Mouse (Mus musculus) adrenal gland, postnatal 25 days (tissue): ENCODE measurements at regions not wholly inside any gene's neighbourhood (a gene's known extent, or its start where the extent isn't known, plus 50 kb on each side); places are given as distances from the start of the nearest gene placed in this dataset.

Source experiments
- DNase-seq: peaks from one replicate; pipeline ENCODE4 v3.0.0; 2021; ENCODE audit warnings: mixed read lengths

DNA sequence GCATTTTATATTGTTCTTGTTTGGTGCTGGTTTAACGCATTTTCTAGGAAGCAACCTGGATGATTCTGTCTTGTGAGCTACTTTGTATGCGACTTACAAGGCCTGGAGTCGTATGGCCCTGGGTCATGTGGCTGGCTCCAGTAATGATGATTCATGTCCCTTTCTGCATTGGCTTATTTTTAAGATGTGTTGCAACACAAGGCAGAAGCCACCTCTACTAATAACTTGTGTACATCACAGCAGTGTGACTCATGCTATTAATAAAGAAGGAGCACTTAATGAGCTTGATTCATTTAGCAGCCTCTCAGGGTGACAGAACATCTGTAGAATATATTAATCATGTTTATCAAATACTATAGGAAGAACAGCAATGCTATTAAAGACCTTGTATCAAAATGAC lies 84.0 kb downstream of the Slc5a7 start:
- DNase-seq = peak; percentile 3

DNA sequence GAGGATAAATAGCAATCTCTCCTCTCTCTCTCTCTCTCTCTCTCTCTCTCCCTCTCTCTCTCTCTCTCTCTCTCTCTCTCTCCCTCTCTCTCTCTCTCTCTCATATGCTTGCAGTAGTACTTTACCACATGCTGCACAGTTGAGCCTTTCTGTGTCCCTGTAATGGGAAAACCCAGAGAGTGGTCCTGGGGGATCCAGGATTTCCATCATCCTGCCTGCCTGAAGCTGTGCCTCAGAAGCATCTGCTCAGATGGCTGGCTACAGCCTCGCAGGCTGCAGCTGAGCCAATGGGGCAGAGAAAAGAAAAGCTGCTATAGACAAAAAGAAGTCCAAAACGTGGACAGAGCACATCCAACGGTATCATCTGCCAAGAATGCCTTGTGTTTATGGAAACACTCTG lies 97.1 kb downstream of the Slc5a7 start:
- DNase-seq = no peak

DNA sequence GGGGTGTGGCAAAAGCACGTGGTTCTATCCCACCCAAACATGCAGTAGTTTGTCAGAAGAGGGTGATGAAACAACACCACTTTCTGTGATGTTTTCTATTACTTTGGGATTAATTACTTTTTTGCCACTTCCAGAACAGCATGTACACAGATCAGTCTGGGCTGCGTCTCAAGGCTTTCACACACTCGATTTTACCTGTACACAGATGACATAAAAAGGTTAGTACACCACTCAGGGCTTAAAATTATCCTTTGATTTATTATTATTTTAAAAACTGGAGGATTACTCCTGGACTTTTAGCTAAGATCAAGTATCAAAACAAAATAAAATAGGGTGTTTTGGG lies 106.6 kb downstream of the Slc5a7 start:
- no peak for DNase-seq

DNA sequence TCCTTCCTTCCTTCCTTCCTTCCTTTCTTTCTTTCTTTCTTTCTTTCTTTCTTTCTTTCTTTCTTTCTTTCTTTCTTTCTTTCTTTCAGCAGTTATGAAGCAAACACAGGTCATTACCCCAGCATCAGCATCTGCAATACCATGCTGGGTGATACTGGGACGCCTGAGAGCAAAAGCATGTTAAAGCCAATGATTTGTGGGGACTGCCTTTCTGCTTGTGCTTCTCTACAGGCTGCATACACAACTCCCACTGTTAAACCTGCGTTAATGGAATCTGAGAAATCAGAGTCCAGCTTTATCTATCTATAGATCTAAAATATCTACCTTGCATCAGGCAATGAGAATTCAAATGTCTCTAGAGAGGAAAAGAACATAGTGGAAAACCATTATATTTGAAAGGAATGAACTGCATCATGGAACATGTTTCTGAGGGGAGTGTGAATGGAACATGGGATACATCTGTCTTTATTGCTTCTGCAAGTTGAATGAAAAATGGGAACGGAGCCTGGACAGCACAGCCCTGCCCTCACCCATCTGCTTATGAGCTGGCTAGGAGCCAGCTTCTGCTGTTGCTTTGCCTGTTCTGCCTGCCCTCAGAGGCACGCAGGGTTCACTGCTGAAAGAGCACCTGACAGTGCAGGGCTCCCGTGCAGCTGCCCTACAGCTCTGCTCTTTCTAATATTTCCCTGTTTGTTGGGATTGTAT lies 107.2 kb downstream of the Slc5a7 start:
- peak; percentile 10 for DNase-seq

DNA sequence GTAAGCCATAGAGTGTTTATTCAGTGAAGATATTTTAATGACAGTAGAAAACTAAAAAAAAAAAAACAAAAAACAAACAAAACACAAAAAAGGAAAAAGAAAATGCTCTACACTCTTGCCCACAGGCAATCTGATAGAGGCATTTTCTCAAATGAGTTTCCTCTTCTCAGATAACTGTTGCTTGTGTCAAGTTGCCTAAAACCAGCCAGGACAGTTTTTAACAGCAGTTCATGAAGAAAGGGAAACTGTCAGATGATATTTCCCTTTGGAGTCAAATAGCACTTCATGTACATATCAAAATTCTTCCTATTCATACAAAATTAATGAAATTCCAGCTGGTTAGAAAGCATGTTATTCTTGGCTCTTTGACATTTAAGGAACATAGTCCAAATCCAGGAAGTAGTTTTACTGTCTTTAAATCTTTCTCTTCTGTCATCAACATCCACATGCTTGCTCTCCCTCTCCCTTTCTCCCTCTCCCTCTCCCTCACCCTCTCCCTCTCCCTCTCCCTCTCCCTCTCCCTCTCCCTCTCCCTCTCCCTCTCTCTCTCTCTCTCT lies 109.8 kb downstream of the Slc5a7 start:
- DNase-seq = no peak

DNA sequence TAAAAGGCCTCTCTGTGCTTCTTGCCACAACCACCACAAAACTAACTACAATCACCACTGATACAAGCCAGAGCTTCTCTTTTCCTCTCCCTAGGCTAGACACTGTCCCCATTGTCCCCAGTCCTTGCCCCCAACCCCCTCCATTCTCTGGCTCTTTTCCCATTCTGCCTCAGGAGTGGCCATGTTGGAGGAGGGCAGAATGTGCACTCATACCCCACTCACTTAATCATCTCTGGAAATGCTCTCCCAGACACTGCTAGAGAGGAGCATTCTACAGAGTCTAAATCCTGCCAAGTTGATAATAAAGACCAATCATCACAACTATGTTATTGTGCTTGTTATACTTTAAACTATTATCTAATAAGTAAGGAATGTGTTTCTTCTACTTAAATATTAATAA lies 116.8 kb downstream of the Slc5a7 start:
- no peak for DNase-seq

DNA sequence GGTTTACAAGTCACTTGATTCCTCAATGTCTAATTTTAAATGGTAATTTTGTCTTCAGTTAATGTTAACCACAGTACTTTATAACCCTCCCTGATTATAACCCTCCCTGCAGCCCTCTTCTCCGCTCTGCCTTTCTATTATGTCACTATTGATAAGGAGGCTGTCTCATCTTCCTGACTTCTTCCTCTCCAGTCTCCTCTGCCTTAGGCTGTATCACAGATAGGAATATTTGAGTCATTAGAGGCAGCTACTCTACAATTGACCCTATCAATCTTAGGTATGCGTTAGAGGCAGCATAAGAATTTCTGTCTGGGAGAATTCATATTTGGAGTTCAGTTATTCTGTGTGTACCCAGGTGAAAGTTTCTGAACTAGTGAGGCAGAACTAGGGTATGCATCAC lies 118.3 kb downstream of the Slc5a7 start:
- DNase-seq = no peak

DNA sequence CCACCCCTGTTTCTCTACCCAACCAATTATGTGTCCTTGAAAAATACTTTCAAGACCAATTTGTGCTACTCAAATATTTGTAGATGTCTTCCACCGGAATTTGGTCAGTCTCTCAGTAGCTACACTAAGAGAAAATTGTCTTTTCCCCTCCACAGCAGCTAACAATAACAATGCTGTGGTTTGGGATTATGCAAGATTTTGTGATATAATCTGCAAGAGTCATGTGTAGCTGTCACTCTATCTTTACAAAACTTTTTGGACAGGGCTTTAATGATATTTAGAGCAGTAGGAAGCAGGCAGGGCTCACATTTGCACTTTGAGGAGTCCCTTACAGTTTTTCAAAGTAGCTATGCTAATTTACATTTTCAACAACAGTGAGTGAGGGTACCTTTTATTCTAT lies 128.1 kb downstream of the Slc5a7 start:
- no peak for DNase-seq

DNA sequence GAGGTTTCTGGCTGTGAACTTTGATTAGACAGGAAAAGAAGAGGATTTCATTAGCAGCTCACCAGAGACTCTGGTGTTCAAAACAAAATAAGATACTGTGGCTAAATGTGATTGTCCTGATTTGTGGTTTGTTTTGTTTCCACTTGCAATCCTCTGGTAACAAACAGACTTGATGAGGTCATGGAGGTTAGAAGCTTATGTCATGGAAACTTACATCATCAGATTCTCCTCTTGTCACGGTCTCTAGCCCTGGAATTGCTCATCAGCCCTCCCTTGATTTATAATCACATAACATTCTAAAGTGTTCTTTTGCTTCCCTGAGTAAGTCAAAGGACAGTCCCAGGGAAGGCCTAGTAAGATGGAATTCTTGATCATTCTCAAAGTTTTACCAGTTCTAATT lies 130.8 kb downstream of the Slc5a7 start:
- no peak for DNase-seq

DNA sequence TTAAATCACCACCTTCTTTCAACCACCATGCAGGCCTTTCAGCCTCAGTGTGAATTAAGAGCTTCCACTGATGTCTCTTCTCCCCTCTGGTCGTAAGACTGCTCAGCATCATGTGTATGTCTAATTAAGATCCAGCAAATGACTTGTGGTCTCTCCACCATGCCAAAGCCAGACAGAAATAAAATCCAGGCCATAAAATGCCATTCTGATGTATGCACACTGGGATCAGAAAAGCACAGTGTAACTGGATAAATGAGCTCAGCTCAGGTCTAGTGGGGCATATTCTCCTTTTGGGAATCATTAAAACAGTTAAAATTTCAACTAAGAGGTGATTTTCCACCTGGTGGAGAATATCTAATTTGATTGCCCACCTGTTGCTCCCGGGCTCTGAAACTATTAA lies 136.5 kb downstream of the Slc5a7 start:
- no peak for DNase-seq

DNA sequence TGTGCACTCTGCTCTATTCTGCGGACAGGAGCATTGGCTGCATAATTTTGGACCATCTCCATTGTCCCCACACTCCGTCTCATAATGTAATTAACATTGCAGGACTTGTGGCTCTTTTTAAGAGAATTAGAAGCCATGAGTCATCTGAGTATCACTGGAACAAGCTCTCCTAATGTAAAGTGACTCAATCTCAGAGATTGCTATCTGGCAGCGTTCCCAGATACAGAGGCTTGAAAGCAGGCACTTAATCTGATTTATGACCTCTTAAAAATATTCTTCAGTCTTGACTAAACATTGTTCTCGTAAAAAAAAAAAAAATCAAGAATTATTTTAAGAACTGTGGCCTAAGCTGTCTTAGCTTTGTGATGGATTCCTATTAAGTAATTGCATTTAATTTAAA lies 140.1 kb downstream of the Slc5a7 start:
- peak; percentile 22 for DNase-seq

DNA sequence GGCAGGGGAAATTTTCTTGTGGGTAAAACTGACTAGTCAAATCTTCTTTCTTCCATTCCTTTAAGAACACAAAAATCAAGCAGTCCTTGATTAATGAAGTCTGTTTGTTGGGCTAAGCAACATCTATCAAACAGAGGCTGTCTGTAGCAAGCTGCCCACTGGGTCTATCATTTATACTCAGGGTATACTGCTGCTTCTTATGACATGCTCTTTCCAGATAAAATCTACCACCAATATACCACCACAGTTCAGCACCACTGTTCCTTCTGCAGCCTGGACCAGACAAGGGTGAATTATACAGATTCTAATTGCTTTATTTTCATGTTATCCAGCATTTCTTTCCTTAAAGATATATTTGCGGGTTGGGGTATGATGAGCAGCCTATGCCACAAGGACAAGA lies 140.5 kb downstream of the Slc5a7 start:
- DNase-seq = no peak

DNA sequence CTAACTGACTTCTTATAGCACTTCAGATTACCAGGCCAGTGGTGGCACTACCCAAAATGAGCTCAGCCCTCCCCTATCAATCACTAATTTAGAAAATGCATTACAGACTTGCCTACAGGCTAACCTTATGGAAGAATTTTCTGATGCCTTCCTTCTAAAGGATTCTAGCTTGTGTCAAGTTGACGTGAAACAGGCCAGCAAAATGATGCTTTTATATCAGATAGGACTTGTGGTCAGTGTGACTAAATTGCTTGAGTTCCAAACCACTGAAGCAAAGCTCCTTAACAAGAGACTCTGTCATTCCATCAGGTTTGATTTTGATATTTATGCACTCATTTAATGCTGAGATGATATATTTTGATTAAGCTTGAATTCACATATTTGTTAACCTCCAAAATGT lies 143.0 kb downstream of the Slc5a7 start:
- DNase-seq = no peak

DNA sequence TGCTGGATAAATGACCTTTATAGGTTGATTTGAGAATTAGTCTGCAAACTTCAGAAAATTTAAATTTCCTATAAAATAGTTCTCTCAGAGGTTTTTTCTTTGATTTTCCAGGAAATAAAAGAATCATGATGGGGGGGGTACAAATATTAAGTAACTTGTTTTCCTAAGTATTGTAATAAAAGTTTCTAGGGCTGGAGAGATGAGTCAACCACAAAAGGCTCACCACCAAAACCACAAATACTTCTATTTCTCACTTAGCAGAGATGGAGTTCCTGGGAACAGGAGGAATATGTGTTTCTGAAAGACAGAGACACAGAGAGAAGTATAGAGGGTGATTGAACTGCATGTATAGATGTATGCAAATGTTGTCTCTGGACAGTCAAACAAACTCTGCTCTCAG lies 144.3 kb downstream of the Slc5a7 start:
- no peak for DNase-seq
